Mouse (Mus musculus): ENCODE measurements around the gene Oas1g. TPM values are rescaled to one million over a fixed set of nuclear protein-coding genes. Genes with fewer than 3 reads are reported as not detected.

The Oas1g gene
- polyA plus RNA-seq (2012; rRNA removed): 0.31 and 0.86 TPM in 2 replicates

GRCm38 (mm10) chr5:120887413-120887812 lies at the start of gene Oas1g:
Oas1g (minus strand) TSS chr5:120887613.

DNA sequence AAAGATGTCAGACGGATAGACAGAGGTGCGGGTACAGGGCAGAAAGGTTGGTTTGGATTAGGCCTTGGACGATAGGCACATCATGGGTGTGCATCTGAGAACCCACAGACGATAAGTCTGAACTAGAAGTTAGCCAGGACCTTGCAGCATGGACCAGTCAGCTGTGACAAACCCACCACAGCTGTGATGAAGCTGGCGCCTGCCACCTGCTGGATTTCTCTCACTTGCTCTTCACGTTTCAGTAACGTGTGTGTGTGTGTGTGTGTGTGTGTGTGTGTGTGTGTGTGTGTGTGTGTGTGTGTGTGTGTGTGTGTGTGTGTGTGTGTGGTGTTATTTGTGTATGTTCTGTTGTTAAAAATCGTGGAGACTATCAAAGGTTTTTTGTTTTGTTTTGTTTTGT lies 26.8 kb upstream of the Oas1g start, which contains the start of gene Oas1d:
TSS of gene Oas1d (plus strand) at position 333 of the 400 bp plus-strand sequence.

DNA sequence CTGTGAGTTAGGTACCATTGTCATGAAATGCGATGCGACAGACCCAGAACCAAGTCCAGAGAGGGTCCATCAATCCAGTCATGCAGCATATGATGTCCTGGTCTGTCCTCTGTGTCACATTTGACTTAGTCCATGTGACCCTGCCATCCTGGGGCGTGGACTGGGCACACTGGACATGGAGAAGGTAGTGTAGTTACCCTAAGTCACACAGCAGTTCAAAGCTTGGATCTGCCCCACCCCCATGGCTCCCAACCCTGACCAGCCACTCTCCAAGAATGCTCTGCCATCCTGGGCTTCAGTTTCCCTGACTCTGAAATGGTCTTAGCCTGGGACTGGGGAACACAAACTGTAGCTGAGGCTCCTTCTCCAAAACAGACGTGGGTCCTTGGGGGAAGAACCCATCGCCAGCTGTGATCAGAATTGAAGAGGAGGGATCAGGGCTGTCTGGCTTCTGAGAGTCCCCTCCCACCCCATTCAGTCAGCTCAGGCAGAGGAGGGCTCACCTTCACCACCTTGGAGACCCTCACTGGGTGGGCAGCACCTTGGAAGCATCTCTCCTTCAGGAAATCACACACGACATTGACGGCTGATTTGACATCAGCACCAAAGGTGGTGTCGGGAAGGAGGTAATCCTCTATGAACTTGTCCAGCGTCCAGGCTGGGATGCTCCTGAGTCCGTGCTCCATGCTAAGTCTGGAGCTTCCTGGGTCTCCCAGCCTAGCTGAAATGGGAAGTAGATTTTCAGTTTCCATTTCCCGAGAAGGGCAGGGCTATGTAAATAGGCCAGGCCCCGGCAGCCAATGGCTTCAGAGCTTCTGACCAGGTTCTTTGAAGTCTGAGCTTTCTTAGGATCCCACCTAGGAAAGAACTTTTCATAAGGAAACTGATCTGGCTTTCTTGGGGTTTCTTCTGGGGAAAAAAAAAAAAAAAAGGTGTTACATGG lies 19.6 kb upstream of the Oas1g start, which contains the start of gene Oas1a:
TSS of gene Oas1a (minus strand) at position 731 of the 943 bp plus-strand sequence.

DNA sequence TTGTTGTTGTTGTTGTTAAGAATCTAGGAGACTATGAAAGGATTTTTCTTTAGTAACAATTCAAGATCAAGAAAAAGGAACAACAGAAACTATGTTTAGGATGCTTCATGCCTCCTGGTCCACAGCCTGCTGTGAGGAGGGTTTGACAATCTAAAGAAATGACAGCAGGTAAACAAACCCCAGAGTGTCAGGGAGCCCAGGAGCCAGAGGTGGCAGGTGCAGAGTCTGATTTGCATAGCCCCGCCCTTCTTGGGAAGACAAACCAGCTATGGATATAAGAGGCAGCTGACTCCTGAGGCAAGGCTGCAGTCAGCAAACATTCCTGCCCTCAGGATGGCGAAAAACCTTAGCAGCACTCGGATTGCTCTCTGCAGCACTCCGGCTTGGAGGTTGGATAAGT lies 26.3 kb downstream of the Oas1g start, which contains the start of gene Oas1h:
TSS of gene Oas1h (plus strand) at position 301 of the 400 bp plus-strand sequence.

GRCm38 (mm10) chr5:120847067-120847466 lies 40.3 kb downstream of the Oas1g start, which contains the start of gene Oas1f:
Oas1f (plus strand) TSS chr5:120847367.

Other genes with a start within 250 kb of the Oas1g start
- 18.6 and 23.8 TPM in 2 replicates for gene Rasal1, start 238.8 kb downstream of the Oas1g start, polyA plus RNA-seq (2012; rRNA removed)
- 119 and 137 TPM in 2 replicates for gene Dtx1, start 175.7 kb downstream of the Oas1g start, polyA plus RNA-seq (2012; rRNA removed)
- 0.62 and 1.3 TPM in 2 replicates for gene Oas2, start 137.8 kb downstream of the Oas1g start, polyA plus RNA-seq (2012; rRNA removed)
- 0.22 and 0.47 TPM in 2 replicates for gene Oas3, start 110.0 kb downstream of the Oas1g start, polyA plus RNA-seq (2012; rRNA removed)
- 0.16 and 0.22 TPM in 2 replicates for gene Oas1e, start 92.1 kb downstream of the Oas1g start, polyA plus RNA-seq (2012; rRNA removed)
- 0.65 and 0.99 TPM in 2 replicates for gene Oas1c, start 75.1 kb downstream of the Oas1g start, polyA plus RNA-seq (2012; rRNA removed)
- 0.05 TPM in 1 of 2 replicates, not detected in the other for gene Oas1f, start 40.2 kb downstream of the Oas1g start, polyA plus RNA-seq (2012; rRNA removed)
- not detected in 2 replicates for gene Oas1h, start 26.2 kb downstream of the Oas1g start, polyA plus RNA-seq (2012; rRNA removed)
- 1.1 and 1.4 TPM in 2 replicates for gene Oas1a, start 19.9 kb upstream of the Oas1g start, polyA plus RNA-seq (2012; rRNA removed)
- gene Oas1d, start 26.9 kb upstream of the Oas1g start, polyA plus RNA-seq (2012; rRNA removed): 0.08 and 0.12 TPM in 2 replicates
- gene Rph3a, start 122.5 kb upstream of the Oas1g start, polyA plus RNA-seq (2012; rRNA removed): 43.7 and 51.4 TPM in 2 replicates

Measured in central nervous system, embryonic 18 days (tissue).